Mouse (Mus musculus): ENCODE data around the gene Hypk.

The Hypk gene

DNA sequence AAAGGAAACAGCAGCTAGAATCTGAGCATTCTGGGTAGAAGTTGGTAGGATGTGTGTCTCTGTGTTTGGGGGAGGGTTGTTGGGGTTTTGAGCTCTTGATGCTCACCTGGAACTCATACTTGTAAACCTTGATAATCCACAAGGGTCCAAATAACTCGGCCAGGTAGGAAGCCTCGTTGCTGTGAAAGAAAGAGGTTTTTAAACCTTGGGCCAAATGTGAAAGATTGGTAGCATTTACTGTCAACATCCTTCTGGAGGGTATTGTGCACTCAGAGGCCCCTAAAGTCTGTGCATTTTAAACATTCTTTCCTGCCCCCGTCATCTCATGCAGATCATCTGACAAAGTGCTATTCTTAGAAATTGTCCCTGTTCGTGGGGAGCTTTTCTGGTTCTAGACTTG, at the start of gene Hypk:
Gene Hypk, plus strand, starts transcription at position 301 of the 400 bp plus-strand sequence.
- DNase-seq (ENCODE audit: low spot score) = no peak

GRCm38 (mm10) chr2:121403296-121403695, 49.8 kb upstream of the Hypk start:
- DNase-seq (ENCODE audit: low spot score) = no peak

DNA sequence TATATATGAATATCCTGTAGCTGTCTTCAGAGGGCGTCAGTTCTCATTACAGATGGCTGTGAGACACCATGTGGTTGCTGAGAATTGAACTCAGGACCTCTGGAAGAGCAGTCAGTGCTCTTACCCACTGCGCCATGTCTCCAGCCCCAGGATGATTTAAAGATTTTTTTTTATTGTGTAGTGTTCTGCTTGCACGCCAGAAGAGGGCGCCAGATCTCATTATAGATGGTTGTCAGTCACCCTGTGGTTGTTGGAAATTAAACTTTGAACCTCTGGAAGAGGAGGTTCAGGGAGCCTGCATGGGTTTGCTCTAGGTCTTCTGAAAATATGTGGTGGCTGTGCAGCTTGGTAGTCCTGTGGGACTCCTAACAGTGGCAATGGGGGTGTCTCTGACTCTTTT, 44.9 kb upstream of the Hypk start:
- peak; percentile 73 for DNase-seq (ENCODE audit: low spot score)

DNA sequence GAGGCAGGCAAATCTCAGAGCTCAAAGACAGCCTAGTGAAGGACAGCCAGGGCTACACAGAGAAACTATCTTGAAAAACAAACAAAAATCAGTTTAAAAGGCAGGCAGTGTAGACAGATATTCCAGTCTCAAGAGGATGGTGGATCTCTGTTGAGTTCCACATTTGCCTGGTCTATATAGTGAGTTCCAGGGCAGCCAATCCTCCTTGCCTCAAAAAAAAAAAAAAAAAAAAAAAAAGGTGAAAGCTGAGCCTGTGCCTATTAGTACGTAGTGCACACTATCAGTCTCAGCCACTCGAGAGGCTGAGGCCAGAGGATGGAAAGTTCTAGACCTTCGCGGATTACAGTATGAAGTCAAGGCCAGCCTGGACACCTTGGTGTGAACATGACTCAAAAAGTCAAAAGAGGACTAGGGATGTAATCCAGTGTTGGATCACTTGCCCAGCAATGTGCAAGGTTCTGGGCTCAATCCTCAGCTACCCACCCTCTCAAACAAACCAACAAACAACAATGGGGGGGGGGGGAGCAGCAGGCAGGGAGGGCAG, 40.2 kb upstream of the Hypk start:
- DNase-seq (ENCODE audit: low spot score) = peak; percentile 62

- DNase-seq (ENCODE audit: low spot score) = peak; percentile 89
These were observed 39.6 kb upstream of the Hypk start, which contains the start of the genes Pdia3 and Catsper2 for GRCm38 (mm10) chr2:121413387-121414042. Gene Pdia3, plus strand, starts transcription at chr2:121413775. Gene Catsper2, minus strand, starts transcription at chr2:121413792.

- peak; percentile 62 for DNase-seq (ENCODE audit: low spot score)
These were observed 38.9 kb upstream of the Hypk start for GRCm38 (mm10) chr2:121414139-121414685.

GRCm38 (mm10) chr2:121415103-121415502, 38.0 kb upstream of the Hypk start:
- DNase-seq (ENCODE audit: low spot score) = no peak

GRCm38 (mm10) chr2:121415591-121415990, 37.5 kb upstream of the Hypk start:
- no peak for DNase-seq (ENCODE audit: low spot score)

GRCm38 (mm10) chr2:121416356-121416755, 36.7 kb upstream of the Hypk start:
- no peak for DNase-seq (ENCODE audit: low spot score)

DNA sequence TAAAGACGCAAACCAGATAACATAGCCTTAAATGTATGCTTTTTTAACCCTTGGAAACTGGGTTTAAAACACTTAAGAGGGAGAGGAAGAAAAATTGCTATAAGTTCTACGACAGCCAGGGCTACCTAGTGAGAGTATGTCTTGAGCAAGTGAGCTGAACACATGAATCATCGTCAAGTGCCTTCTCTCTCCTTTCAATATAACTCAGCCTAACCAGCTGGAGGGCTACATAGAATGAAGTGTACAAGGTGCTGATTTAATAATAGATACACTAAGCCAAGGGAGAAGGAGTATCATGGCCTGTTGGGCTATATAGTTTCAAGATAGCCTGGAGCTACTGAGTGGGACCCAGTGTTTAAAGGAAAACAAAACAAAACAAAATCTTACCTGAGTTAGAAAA, 34.6 kb upstream of the Hypk start:
- no peak for DNase-seq (ENCODE audit: low spot score)

GRCm38 (mm10) chr2:121423166-121423565, 29.9 kb upstream of the Hypk start:
- no peak for DNase-seq (ENCODE audit: low spot score)

- no peak for DNase-seq (ENCODE audit: low spot score)
These were observed 27.2 kb upstream of the Hypk start for GRCm38 (mm10) chr2:121425890-121426289.

GRCm38 (mm10) chr2:121434854-121435253, 18.2 kb upstream of the Hypk start:
- DNase-seq (ENCODE audit: low spot score) = no peak

GRCm38 (mm10) chr2:121439746-121440145, 13.3 kb upstream of the Hypk start:
- DNase-seq (ENCODE audit: low spot score) = no peak

GRCm38 (mm10) chr2:121440834-121441605, 12.1 kb upstream of the Hypk start:
- DNase-seq (ENCODE audit: low spot score) = no peak

DNA sequence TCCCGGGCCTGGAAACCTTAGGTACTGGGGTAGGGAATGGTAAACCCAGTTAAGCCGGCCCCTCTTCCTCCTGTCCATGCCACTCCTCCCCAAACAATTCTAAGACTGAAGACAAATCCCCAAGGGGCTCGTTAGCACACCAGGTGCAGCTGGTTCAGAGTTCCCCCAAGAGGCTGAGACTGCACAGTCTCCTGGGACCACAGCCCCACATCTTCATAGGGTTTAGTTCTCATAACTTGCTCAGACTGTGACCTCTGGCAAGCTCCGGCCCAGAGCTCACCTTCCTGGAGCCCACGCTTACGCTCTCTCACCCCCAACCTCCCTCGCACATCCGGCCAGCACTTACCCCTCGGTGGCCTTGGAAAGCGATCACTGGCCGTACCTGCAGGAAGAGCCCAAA, 11.3 kb upstream of the Hypk start:
- no peak for DNase-seq (ENCODE audit: low spot score)

DNA sequence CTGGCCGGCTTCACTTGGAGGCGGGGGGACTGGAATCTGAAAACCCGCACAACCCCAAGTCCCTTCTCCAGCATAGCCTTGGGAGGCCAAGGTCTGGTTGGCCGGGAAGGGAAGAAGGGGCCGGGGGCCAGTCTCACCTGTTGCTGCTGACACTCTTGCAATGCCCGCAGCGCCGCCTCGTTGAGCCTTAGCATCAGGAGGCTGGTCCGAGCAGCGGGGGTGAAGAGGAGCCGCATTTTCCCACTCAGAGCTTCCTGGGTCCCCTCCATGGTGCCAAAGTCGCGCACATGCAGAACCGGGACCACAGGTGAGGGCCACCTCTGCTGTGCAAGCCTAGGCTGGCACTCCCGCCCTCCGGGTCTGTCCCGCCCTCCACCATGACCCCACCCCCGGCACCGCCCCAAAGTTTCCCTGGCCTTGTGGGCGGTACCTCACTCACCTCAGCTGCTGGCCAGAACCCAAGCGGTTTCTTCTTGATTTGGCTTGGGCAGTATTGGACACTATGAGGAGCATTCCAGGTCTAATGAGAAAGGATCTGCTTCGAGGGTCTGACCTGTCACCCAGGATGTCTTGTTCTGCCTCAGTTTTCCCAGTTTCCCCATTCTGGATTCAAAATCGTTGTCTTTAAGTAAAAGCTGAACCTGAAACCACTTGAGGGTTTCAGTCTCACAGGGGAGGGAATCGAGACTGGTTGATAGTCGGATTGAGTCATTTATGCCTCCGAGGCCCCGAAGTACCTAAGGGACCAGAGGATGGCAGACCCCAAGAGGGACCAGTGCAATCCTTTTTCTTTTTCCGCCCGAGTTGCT, 10.6 kb upstream of the Hypk start:
- DNase-seq (ENCODE audit: low spot score) = peak; percentile 73

GRCm38 (mm10) chr2:121443068-121443349, 10.1 kb upstream of the Hypk start:
- no peak for DNase-seq (ENCODE audit: low spot score)

- no peak for DNase-seq (ENCODE audit: low spot score)
These were observed 8.9 kb upstream of the Hypk start, which contains the start of gene Ell3 for GRCm38 (mm10) chr2:121444178-121444577. Gene Ell3, minus strand, starts transcription at chr2:121444278.

- no peak for DNase-seq (ENCODE audit: low spot score)
These were observed 8.0 kb upstream of the Hypk start for GRCm38 (mm10) chr2:121445117-121445516.

DNA sequence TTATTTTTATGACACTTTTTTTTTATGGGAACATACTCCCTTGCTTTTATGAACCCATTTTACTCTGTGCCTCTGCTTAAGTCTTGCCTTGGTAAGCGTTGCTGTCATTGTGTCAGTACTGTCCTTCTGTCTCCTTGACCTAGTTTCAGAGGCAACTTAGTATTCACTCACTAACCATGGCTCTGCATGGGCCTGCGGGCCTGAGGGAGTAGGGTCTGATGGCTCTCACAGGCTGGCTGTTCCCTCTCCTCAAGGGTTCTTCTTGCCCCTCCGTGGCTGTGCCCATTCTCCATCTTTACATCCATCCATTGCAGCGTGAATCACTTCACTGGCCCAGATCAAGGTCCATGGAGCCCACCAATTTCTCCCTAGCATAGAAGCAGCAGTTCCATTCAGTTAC, 6.6 kb upstream of the Hypk start:
- DNase-seq (ENCODE audit: low spot score) = no peak

GRCm38 (mm10) chr2:121447006-121447405, 6.1 kb upstream of the Hypk start:
- no peak for DNase-seq (ENCODE audit: low spot score)

All from c-Kit-positive CD71-positive TER-119-positive erythroid progenitor cells, embryonic 14.5 days (primary cell).